Mouse (Mus musculus) left cerebral cortex, postnatal 10 days (tissue): ENCODE measurements around the gene Zfhx3. TPM values are rescaled to one million over a fixed set of nuclear protein-coding genes. Genes with fewer than 3 reads are reported as not detected.

Experiments
- DNase-seq, 2 experiments: peaks; one replicate each; pipeline ENCODE4 v3.0.0; 2021 to 2022; ENCODE audit warnings: low spot score in 2 of 2, mixed read lengths in 1 of 2; ENCODE audit errors: extremely low spot score in 1 of 2
- intact Hi-C: fragments of 180-260 bp; cut with DNase I; formaldehyde crosslinking; loops from one replicate; pipeline ENCODE4 v1.15.1; 2025
- total RNA-seq, 2 experiments: library from RNA; stranded (reverse); gene quantifications; 2 replicates each; pipeline ENCODE4 v1.2.3; 2021

Zfhx3 gene
- total RNA-seq, 2 experiments from 2014 or later, result 3.9 to 4.4 TPM

DNA sequence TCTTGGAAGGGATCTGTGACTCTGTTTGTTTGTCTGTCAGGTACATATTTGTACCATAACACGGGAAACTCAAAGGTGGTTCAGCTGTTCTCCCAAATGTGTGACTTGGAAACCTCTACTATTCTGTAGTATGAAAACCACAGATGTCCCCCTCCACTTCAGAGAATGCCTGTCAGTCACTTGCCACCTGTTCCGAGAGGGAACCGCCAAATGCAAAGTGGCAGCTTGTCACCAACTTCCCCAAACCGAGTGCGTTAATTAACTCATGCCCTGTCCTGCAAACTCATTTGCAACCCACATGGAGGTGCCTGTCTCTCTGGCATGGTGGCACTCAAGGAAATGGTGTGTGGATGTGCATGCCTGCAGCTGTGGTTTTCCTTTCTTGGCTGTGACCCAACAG, 343.7 kb downstream of the Zfhx3 start:
- intact Hi-C loops, result no loop called here
- DNase-seq, result no peak

DNA sequence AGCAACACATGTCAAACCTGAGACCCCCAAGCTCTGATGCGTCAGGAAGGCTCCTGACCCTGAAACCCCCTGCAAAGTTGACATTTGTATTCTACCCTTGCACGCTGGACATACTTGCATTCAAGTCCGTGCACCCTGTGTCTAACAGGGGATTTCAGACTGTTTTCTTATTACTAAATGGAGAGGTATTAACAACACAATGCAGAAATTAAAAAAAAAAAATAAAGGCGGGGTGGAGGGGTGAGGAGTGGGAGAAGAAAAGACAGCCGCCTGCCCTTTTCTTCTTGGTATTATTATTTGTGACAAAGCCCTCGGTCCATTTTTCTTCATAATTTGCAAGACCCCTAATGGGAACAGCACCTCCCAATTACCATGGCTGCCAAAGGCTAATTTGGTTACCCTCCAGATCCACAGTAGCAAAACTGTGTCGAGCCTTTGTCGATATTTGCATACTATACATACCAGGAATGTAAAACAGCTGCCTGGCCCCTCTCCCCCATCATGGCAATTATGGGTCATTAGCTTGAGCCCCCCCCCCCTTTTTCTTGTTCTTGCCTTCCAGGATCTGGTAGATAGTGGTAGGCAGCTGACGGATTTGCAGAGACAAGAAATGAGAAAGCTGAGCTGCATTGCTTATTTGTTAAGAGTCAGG, 358.6 kb downstream of the Zfhx3 start:
- DNase-seq, result no peak
- intact Hi-C loops, result no loop called here

- intact Hi-C loops, result no loop called here
- no peak for DNase-seq
Observed at GRCm38 (mm10) chr8:108301654-108302053, 359.2 kb downstream of the Zfhx3 start.

GRCm38 (mm10) chr8:108305368-108305767, 362.9 kb downstream of the Zfhx3 start:
- intact Hi-C loops, result no loop called here

GRCm38 (mm10) chr8:108309525-108310246, 367.2 kb downstream of the Zfhx3 start:
- intact Hi-C loops, result no loop called here
- DNase-seq, result no peak

More at GRCm38 (mm10) chr8:108305368-108305767, 362.9 kb downstream of the Zfhx3 start:
- no peak for DNase-seq

DNA sequence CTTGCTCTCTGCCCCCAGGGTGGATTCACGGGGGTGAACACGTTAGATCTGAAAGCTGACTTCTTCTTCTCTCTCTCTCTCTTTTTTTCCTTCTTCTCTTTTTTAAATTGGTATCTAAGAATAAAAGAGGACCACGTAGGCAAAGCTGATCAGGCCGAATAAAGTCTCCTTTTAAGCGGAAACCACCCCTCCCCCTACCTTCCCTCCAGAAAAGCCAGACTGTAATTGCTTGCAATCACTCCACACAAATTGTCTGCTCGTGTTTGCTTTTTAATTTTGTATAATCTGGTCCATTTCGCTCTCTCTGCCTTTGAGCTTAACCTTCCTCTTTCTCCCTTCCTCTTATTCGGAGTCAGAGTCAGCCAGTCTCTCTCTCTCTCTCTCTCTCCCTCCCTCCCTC, 372.6 kb downstream of the Zfhx3 start:
- no peak for DNase-seq
- intact Hi-C loops, result no loop called here

DNA sequence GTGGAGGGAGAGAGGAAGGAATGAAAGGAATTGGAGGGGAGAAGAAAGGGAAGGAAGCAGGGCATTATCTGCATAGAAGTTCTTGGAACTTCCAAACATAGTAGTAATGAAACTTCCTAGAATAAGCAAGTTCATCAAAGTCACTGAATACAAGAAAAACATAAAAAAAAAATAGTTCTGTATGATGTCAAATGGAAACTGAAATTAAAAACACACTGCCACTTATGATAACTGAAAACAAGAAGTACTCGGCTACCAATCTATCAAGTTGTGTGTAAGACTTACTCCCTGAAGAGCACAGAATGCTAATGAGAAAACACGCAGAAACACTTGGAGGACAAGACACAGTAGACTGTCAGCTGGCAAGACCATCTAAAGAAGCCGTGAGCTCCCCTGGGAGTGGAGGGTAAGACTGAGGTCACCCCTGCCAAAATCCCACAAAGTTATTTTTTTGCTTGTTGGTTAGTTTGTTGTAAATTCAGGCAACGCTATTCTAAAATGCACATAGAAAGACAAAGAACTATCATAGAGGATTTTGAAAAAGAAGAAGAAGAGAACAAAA, 375.2 kb downstream of the Zfhx3 start:
- no peak for DNase-seq
- intact Hi-C loops, result no loop called here

DNA sequence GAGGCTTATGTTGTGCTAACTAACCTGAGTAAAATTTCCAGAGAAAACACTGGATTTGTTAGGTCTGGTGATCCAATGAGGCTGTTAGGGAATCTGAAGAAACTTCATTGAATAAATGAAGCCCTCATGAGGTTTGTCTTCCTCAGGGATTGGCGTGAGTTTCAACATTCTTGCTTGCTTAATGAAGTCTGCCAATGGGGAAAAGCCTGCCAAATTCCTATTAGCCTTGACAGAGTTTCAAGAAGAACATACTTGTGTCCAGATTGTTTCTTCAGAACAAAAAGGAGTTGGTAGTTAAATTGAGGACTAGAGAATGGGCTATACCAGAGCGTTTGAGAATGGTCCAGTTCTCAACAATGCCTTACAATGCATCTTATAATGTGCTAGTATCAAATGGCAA, 385.3 kb downstream of the Zfhx3 start:
- intact Hi-C loops, result no loop called here
- peak in 1 of 2 experiments; percentile 13 for DNase-seq

DNA sequence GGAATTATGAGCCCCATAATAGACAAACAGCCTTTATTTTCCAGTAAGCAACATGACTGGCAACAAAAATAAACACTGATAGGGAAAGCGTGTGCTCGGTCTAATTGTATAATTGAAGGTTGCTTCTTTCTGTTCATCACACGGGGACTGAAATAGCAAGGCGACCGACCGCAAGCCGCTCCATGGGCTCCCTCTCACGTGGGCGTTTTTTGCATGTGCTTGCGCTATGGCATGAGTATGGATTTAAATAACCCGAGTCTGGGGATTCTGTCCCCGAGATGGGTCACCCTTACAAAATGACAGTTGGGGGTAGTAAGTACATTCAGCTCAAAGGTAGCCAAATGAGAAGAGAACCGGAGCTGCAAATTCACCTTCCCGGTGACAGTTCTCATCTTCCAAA, 405.9 kb downstream of the Zfhx3 start:
- no peak for DNase-seq
- intact Hi-C loops, result no loop called here

DNA sequence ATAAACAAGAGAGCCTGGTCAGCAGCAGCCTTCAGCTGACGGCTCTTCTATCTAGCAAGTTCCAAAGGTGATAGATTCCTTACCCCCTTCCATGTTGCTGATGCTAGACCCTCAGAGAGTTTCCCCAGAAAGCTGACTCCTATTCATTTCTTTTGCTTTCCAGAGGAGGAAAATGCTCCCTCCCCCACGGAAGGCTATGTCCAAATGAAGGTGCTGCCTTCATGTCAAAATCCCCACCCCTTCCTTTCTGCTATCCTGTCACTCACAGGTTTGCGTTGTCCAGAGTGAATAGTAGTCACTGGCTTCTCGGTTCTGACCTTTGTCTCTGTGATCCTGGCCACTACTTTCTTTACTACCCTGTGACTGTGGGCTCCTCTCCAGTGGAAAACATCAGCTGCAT, 406.3 kb downstream of the Zfhx3 start:
- intact Hi-C loops, result no loop called here
- no peak for DNase-seq

DNA sequence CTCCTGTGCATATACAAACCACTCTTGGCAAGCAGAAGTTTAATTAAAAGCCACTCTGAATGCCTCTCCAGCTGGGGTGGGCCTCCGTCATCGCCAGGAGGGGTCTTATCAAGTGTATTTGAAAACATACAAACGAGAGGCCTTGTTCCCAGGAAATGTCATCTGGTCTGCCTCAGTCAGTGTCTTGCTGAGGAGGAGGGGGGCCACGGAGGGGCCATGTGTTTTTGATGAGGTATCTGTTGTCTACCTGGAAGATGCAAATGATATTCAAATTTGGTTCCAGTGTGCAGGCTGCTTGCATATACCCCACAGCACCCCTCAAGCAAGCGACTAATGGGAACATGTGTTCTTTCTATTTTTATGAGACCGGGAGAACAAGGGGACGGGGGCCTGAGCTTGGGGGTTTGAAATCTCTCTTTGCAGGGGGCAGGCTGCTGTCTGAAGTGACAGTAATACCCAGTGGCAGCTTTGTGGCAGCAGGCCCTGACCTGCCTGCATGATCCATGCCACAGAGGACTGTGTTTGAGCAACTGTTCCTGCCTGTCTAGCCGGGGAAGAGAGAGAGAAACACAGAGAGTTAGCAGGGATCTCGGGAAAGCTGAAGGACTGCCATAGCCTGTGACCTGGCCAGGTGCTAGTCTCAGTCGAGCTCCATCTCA, 412.8 kb downstream of the Zfhx3 start:
- intact Hi-C loops, result no loop called here
- no peak for DNase-seq

DNA sequence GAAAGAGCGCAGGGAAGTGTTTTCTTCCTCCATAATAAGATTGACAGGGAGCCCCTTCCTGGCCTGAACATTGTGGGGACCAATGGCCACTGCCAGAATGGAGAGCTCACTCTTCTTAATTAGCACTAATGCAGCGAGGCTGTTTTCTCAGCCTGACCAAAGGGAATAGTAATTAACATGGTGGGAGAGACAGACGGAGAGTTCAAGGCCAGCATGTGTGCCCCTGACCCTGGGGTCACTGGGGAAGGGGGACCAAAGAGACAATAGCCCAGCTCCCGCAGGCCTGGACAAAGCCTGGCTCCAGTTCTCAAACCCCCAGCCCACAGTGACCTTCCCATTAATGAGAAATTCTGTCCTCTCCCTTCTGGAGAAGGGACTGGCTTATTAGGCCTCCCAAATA, 419.0 kb downstream of the Zfhx3 start:
- intact Hi-C loops, result no loop called here
- no peak for DNase-seq

DNA sequence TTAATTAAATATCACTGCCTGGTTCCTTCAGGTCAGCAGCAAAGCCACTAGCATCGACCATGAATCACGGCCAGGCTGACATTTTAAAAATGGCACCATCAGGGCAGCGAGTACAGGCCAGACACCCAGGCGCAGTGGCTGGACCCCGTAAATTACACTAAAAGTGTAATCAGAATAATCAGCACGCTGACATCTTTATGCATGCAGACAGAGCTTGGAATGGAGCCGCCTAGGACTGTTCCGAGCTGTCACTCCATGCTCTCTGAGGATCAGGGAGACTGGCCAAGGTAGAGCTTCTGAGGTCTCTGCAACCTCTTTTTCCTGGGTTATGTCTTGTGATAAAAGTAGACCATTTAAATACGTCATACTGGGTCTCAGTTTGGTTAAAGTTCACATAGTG, 420.0 kb downstream of the Zfhx3 start:
- intact Hi-C loops, result no loop called here
- no peak for DNase-seq

GRCm38 (mm10) chr8:108363435-108363834, 421.0 kb downstream of the Zfhx3 start:
- DNase-seq, result no peak
- intact Hi-C loops, result no loop called here

DNA sequence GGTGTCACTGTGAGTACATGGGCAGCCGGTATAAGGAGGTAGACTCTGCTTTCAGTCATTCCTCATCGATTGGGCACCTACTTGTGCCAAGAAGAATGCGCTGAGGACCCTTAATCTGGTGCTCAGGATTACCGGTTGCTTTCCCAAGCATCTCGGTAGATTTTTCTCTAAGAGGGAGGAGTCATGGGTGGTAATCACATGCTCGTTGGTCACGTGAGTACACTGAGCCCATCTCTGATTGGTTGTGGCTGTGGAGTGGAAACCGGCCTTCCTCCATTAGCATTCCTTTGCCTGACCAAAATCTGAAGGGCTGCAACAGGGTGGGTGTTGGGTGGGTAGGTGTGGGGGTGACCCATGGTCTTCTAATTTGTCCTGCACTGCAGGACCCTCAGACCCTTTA, 421.4 kb downstream of the Zfhx3 start:
- intact Hi-C loops, result no loop called here
- no peak for DNase-seq

DNA sequence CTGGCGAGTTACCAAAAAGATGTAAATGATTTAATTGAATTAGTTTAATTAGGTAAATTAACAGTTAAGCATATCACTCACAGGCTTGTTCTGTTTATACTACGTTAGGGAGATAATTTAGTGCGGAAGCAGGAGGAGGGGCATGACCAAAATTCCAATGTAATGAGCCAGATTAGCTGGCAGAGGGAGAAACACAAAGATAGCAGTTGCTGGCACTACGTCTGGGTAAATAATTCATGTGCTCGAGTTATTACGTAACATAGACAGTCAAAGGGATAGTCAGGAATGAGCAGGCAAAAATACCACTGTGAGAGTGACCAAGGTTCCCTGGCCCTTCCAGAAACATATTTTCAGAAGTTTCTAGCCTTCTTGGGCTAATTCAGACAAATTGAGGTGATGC, 426.6 kb downstream of the Zfhx3 start:
- intact Hi-C loops, result no loop called here
- no peak for DNase-seq

GRCm38 (mm10) chr8:108370731-108371130, 428.3 kb downstream of the Zfhx3 start:
- intact Hi-C loops, result no loop called here

GRCm38 (mm10) chr8:108373046-108373445, 430.6 kb downstream of the Zfhx3 start:
- intact Hi-C loops, result no loop called here
- no peak for DNase-seq

More at GRCm38 (mm10) chr8:108370731-108371130, 428.3 kb downstream of the Zfhx3 start:
- DNase-seq, result no peak

DNA sequence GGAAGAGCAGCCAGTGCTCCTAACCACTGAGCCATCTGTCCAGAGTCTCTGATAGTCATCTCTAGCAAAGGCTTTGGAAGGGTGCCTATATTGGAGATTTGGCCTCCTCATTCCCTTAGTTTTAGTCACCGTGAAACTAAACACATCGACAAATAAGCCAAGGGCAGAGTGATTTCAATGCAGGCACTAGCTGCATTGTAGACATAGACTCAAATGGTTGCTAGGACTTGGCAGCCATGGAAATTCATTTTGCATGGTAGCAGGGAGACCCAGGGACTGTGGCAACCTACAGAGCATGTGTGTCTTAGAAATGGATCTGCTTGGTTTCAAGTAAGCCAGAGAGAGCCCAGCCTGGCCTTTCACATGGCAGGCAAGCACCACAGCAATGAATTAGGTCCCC, 435.6 kb downstream of the Zfhx3 start:
- no peak for DNase-seq
- intact Hi-C loops, result loop anchor here (2.0 kb wide), 1 partner anchor 57 kb away; no protein-coding TSS in a partner anchor

GRCm38 (mm10) chr8:108383121-108383520, 440.7 kb downstream of the Zfhx3 start:
- DNase-seq, result no peak

More at GRCm38 (mm10) chr8:108383121-108383520, 440.7 kb downstream of the Zfhx3 start:
- intact Hi-C loops, result no loop called here
